Comparison of ENCODE assay signal across 18 mouse cellular contexts in genomic region chr7:124039142-124039541, GRCm38 (mm10). TPM values are rescaled to one million over a fixed set of nuclear protein-coding genes. Genes with fewer than 3 reads are reported as not detected.
"Had no signal": no experiment of that assay in that cellular context is flagged by ENCODE, and none has a peak within 500 bp of the region (broad histone marks: within the 10 kb centered on the region; RNA-seq: fewer than 3 reads in every experiment).

No protein-coding gene starts in this region.

- H3K4me2 ChIP-seq: limb, embryonic 13.5 days; liver, embryonic 13.5 days; lung, embryonic 14.5 days; midbrain, embryonic 12.5 days; midbrain, embryonic 15.5 days; neural tube, embryonic 13.5 days had no signal

- H3K4me3 ChIP-seq: layer of hippocampus, adult 2 months; limb, embryonic 13.5 days; liver, embryonic 13.5 days; midbrain, embryonic 12.5 days; midbrain, embryonic 15.5 days; neural tube, embryonic 13.5 days had no signal

- H3K4me1 ChIP-seq: liver, embryonic 13.5 days; neural tube, embryonic 13.5 days had no signal

- H3K9me3 ChIP-seq: limb, embryonic 13.5 days; liver, embryonic 13.5 days; midbrain, embryonic 12.5 days; midbrain, embryonic 15.5 days; neural tube, embryonic 13.5 days had no signal

- DNase-seq: kidney, adult 9 months; kidney, postnatal 25 days; layer of hippocampus, adult 9-11 months; liver, embryonic 13.5 days; lung, embryonic 14.5 days; thymus, adult 18-20 months; thymus, postnatal 36 days had no signal

- ATAC-seq: lung, postnatal 0 days; midbrain, embryonic 15.5 days had no signal

- H3K27ac ChIP-seq: layer of hippocampus, adult 2 months; limb, embryonic 13.5 days; liver, embryonic 13.5 days; macrophage; midbrain, embryonic 12.5 days; midbrain, embryonic 15.5 days; neural tube, embryonic 13.5 days had no signal

- H3K27me3 ChIP-seq: limb, embryonic 13.5 days; liver, embryonic 13.5 days; midbrain, embryonic 12.5 days; midbrain, embryonic 15.5 days; neural tube, embryonic 13.5 days had no signal

- H3K9ac ChIP-seq: limb, embryonic 13.5 days; liver, embryonic 13.5 days; lung, embryonic 14.5 days; midbrain, embryonic 12.5 days; midbrain, embryonic 15.5 days; neural tube, embryonic 13.5 days had no signal

- H3K36me3 ChIP-seq: limb, embryonic 13.5 days; liver, embryonic 13.5 days; midbrain, embryonic 12.5 days; midbrain, embryonic 15.5 days; neural tube, embryonic 13.5 days had no signal

RNA-seq across cellular contexts. Expression of gene Hs3st4, which starts 56.5 kb away (rescaled TPM):
- polyA plus RNA-seq: large intestine, adult 2 months; liver, adult 2 months; liver, embryonic 13.5 days; liver, embryonic 16.5 days; lung, postnatal 0 days; macrophage; spleen, adult 2 months had no signal
